12 mouse cellular contexts compared by ENCODE assay signal in genomic region chr5:121131801-121132200, GRCm38 (mm10).
"Had no signal": no experiment of that assay in that cellular context is flagged by ENCODE, and none has a peak within 500 bp of the region (broad histone marks: within the 10 kb centered on the region; RNA-seq: fewer than 3 reads in every experiment).

No protein-coding gene starts in this region.

- DNase-seq: lung, adult 18-20 months; lung, embryonic 14.5 days; lung, postnatal 10 days; lung, postnatal 4 days; midbrain, embryonic 14.5 days; right cerebral cortex, adult 18-20 months; right cerebral cortex, postnatal 25 days; right cerebral cortex, postnatal 4 days; spleen, adult 18-20 months; thymus, adult 18-20 months; thymus, postnatal 14 days; thymus, postnatal 36 days had no signal
